Mouse (Mus musculus): ENCODE measurements around the gene Rbfox2. TPM values are rescaled to one million over a fixed set of nuclear protein-coding genes. Genes with fewer than 3 reads are reported as not detected.
A peak's percentile ranks its signal among the peaks of the same experiment; 100 is the strongest.

Gene Rbfox2
- total RNA-seq, 2 experiments from 2014 or later = 102 to 104 TPM

DNA sequence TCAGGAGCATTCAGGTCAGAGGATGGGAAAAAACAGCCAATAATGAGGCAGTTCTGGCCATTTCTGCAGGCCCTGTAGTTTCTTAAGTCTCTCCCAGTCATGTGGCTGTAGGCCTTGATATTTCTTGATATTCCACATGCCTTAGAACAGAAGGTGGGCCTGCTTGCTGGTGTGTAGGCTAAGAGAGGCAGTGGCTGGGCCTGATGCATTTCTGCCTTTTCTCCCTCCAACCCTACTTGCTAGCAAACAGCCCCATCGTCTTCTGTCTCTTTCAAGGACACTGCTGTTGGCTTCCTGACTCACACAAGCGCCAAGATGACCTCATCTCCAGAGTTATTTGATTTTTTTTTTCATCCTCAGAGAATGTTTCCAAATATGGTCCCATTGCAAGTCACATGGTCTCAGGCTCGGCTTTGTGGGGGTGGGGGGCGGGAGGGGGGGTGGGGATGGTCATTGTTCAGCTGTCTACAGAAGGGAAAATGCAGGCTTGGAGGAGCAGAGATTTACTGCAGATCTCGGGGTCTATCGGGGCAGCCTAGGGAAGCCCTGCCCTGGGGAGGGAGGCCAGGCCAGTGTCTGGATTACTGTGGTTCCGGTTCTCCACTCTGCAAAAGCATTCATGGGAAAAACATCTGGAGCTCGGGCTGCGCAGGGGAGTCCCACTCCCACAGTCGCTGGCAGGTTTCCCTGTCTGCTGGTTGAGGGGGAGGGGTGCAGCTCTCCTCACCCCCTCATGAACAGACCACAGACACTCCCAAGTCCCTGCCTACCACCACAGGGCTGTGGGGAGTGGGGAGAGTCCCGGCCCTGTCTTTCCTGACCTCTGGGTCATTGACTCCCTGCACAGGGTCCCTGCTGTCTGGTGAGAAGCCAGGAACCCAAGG, 269.3 kb downstream of the Rbfox2 start:
- peak in 1 of 2 experiments; percentile 30 for DNase-seq (ENCODE audit: low spot score in 2 of 2)

DNA sequence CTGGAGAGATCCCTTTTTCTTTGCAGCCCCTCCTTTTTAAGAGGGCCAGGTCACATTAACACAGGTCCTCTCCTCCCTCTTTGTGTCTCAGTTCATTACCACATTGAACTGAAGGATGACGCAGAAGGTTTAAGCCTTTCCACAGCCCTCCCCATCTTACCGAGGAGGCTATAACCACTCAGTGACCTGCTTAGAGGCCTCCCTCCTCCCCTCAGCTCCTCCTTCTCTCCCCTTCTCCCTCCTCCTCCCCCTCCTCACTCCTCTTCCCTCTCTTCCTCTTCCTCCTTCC, 269.9 kb downstream of the Rbfox2 start:
- DNase-seq (ENCODE audit: low spot score in 2 of 2) = no peak

- DNase-seq (ENCODE audit: low spot score in 2 of 2) = peak in 1 of 2 experiments; percentile 31
Observed at GRCm38 (mm10) chr15:77036320-77036988, 270.4 kb downstream of the Rbfox2 start.

DNA sequence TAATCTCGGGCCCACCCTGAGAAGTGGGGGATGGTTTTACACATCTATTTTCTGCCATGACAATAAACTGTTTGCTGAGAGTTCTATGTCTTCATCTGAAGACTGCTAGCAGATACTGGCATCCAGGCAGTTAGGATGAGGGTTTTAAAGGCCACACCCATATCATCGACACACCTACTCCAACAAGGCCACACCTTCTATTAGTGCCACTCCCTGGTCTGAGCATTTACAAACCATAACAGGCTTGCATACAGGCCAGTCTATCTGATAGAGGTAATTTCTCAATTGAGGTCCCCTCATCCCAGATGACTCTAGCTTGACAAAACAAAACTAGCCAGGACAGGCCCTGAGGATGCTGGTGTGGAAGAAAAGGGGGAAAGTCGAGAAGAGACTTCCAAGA, 271.2 kb downstream of the Rbfox2 start:
- DNase-seq (ENCODE audit: low spot score in 2 of 2) = no peak

GRCm38 (mm10) chr15:77034526-77034925, 272.3 kb downstream of the Rbfox2 start:
- DNase-seq (ENCODE audit: low spot score in 2 of 2) = no peak

- DNase-seq (ENCODE audit: low spot score in 2 of 2) = no peak
Observed at GRCm38 (mm10) chr15:77031271-77031670, 275.5 kb downstream of the Rbfox2 start.

DNA sequence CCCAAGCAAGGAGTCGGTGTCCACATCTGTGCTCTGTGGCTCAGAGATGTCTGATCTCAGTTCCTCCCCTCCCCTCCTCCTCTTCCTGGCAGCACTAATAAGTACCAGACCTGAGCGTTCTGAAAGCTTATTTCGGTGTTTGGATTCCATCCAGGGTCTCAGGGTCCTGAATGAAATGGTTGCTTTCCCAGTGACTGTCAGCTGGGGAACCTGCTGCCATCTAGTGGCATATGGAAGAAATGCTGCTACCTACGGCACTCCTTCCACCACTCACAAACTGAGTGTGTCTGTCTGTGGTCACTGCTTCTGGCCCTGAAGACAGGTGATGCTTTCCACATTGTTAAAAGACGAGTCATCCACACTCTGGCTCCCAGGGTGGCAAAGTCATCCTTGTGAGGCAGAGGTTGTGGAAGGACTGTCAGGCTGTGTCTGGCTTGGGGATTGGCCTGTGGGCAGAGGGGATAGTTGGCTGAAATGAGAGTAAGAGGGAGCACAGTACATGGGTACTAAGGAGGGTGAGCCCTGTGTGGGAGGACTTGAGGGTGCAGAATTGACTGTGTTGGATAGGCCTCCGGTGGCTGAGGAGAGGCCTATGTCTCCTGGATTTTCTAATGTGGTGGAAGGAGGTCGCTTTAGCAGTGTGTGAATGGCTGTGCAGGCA, 277.3 kb downstream of the Rbfox2 start:
- no peak for DNase-seq (ENCODE audit: low spot score in 2 of 2)

Other genes with a start within 250 kb of the Rbfox2 start
- 1 to 10 TPM in 1 of 2 experiments, not detected in 1; 2.5 TPM for gene Apol7a, start 92.1 kb upstream of the Rbfox2 start, total RNA-seq (2021)
- under 1 TPM; 0.23 to 0.45 TPM for gene Apol9a, start 104.1 kb upstream of the Rbfox2 start, total RNA-seq (2021)
- not detected for gene Apol7b, start 140.5 kb upstream of the Rbfox2 start, total RNA-seq (2021)
- not detected for gene Apol10a, start 170.0 kb upstream of the Rbfox2 start, total RNA-seq (2021)
- gene Apol11a, start 201.3 kb upstream of the Rbfox2 start, total RNA-seq (2021) = not detected
- gene Apol7c, start 226.3 kb upstream of the Rbfox2 start, total RNA-seq (2021) = not detected

Measured in adrenal gland, postnatal 4 days (tissue).